Mouse (Mus musculus) lung, postnatal 0 days (tissue): Measurements from ENCODE around the gene Fstl4. TPM values are rescaled to one million over a fixed set of nuclear protein-coding genes. Genes with fewer than 3 reads are reported as not detected.

Experiments used
- ATAC-seq: fragments of 200-750 bp; cut with Nextera tagmentation; 2 replicates; pipeline ENCODE4 v1.8.0; 2017; ENCODE audit warnings: moderate library complexity
- DNase-seq: peaks from one replicate; pipeline ENCODE4 v3.0.0-alpha.2; 2016; ENCODE audit warnings: low spot score
- H3K27ac ChIP-seq: fragments of 300-500 bp; sonication (generic); 2 replicates; pipeline ENCODE4 v1.5.1; 2014; ENCODE audit warnings: antibody characterized with exemption, mild to moderate bottlenecking, low read length, mixed read lengths
- H3K27me3 ChIP-seq: fragments of 300-500 bp; sonication (generic); replicated peaks from 2 replicates; pipeline ENCODE4 v1.6.1; 2014; ENCODE audit warnings: low read length, mixed read lengths; ENCODE audit not compliant: insufficient read depth
- H3K36me3 ChIP-seq: fragments of 300-500 bp; sonication (generic); 2 replicates; pipeline ENCODE4 v1.6.1; 2014; ENCODE audit warnings: low read length, mixed read lengths; ENCODE audit not compliant: insufficient read depth
- H3K4me1 ChIP-seq: fragments of 300-500 bp; sonication (generic); 2 replicates; pipeline ENCODE4 v1.6.1; 2014; ENCODE audit warnings: antibody characterized with exemption, low read depth, low read length, mixed read lengths; ENCODE audit not compliant: insufficient read depth
- H3K4me2 ChIP-seq: fragments of 300-500 bp; sonication (generic); replicated peaks from 2 replicates; pipeline ENCODE4 v1.6.1; 2014; ENCODE audit warnings: low read depth, mild to moderate bottlenecking, low read length, moderate library complexity, mixed read lengths
- H3K4me3 ChIP-seq: fragments of 300-500 bp; sonication (generic); 2 replicates; pipeline ENCODE4 v1.5.1; 2014; ENCODE audit warnings: low read depth, low read length
- H3K9ac ChIP-seq: fragments of 300-500 bp; sonication (generic); replicated peaks from 2 replicates; pipeline ENCODE4 v1.6.1; 2014; ENCODE audit warnings: low read depth, mild to moderate bottlenecking
- H3K9me3 ChIP-seq: fragments of 300-500 bp; sonication (generic); 2 replicates; pipeline ENCODE4 v1.6.1; 2016; ENCODE audit warnings: low read length, mixed read lengths
- CTCF ChIP-seq: IDR thresholded peaks from 2 replicates; pipeline ENCODE4 v1.5.1; 2016; ENCODE audit warnings: antibody characterized with exemption, mild to moderate bottlenecking
- EP300 ChIP-seq: IDR thresholded peaks from 2 replicates; pipeline ENCODE4 v1.6.1; 2016; ENCODE audit warnings: antibody characterized with exemption, mild to moderate bottlenecking, control low read depth
- WGBS: fragments of 180-500 bp; shearing (Covaris S2); extraction: QIAGEN DNeasy Blood & Tissue Kit; methylation state at CpG from one replicate; pipeline ENCODE4 v1.1.7; 2014; 5-methylcytosine and 5-hydroxymethylcytosine counted together
- polyA plus RNA-seq: library from polyadenylated mRNA; unstranded; fragments of >200 nt; fragmentation: Nextera tagmentation; extraction: Ambion mirVana; gene quantifications from 2 replicates; pipeline ENCODE4 v1.2.1, GENCODE M21; 2015

The Fstl4 gene
- polyA plus RNA-seq, 1 experiment from 2014 or later = 2.9 TPM

- Histone ChIP-seq H3K27me3 (no peaks in the 10 kb centered on the region), H3K4me3 (no peak overlapping the region), H3K9me3 (no peaks in the 10 kb centered on the region), H3K27ac (no peak overlapping the region), H3K36me3 (no peaks in the 10 kb centered on the region), H3K4me1 (no peaks in the 10 kb centered on the region), H3K4me2 (no peak overlapping the region), H3K9ac (no peak overlapping the region)
- no peak for TF ChIP-seq CTCF
- TF ChIP-seq EP300 = no peak
- DNase-seq (no peak), ATAC-seq (no peak)
- WGBS = 94% methylated on average over 1 of the region's 1 CpGs
Measured at GRCm38 (mm10) chr11:52832311-52832675, 67.9 kb downstream of the Fstl4 start.

- Histone ChIP-seq H3K27me3 (no peaks in the 10 kb centered on the region), H3K4me2 (no peak overlapping the region), H3K4me3 (no peak overlapping the region), H3K4me1 (no peaks in the 10 kb centered on the region), H3K36me3 (no peaks in the 10 kb centered on the region), H3K27ac (no peak overlapping the region), H3K9me3 (no peaks in the 10 kb centered on the region), H3K9ac (no peak overlapping the region)
- 83% methylated on average over 2 of the region's 2 CpGs for WGBS
- DNase-seq = no peak
- TF ChIP-seq CTCF (no peak), EP300 (no peak)
- ATAC-seq = no peak
Measured at GRCm38 (mm10) chr11:52848691-52849090, 84.3 kb downstream of the Fstl4 start.

GRCm38 (mm10) chr11:52850071-52850470, 85.6 kb downstream of the Fstl4 start:
- no peak for TF ChIP-seq EP300
- no peak for DNase-seq
- Histone ChIP-seq H3K9me3 (no peaks in the 10 kb centered on the region), H3K4me2 (no peak overlapping the region), H3K4me3 (no peak overlapping the region), H3K9ac (no peak overlapping the region), H3K27me3 (no peaks in the 10 kb centered on the region), H3K4me1 (no peaks in the 10 kb centered on the region), H3K27ac (no peak overlapping the region), H3K36me3 (no peaks in the 10 kb centered on the region)
- no peak for ATAC-seq
- WGBS = 81% methylated on average over 3 of the region's 3 CpGs

GRCm38 (mm10) chr11:52872846-52873512, 108.5 kb downstream of the Fstl4 start:
- H3K27me3 ChIP-seq = no peaks in the 10 kb centered on the region
- H3K4me2 ChIP-seq = no peak overlapping the region
- ATAC-seq (no peak), DNase-seq (no peak)
- no peak overlapping the region for H3K9ac ChIP-seq
- H3K4me3 ChIP-seq = no peak overlapping the region
- no peaks in the 10 kb centered on the region for H3K36me3 ChIP-seq
- TF ChIP-seq EP300 = no peak
- TF ChIP-seq CTCF = no peak
- H3K4me1 ChIP-seq = no peaks in the 10 kb centered on the region
- H3K27ac ChIP-seq = no peak overlapping the region
- H3K9me3 ChIP-seq = no peaks in the 10 kb centered on the region
- 91% methylated on average over 15 of the region's 15 CpGs for WGBS

GRCm38 (mm10) chr11:52875916-52876765, 111.7 kb downstream of the Fstl4 start:
- no peaks in the 10 kb centered on the region for H3K36me3 ChIP-seq
- H3K27me3 ChIP-seq = no peaks in the 10 kb centered on the region
- TF ChIP-seq EP300 (peak; percentile 17; the same call in 1 of the 2 replicates), CTCF (no peak)
- peak overlapping the region; percentile 79 for H3K27ac ChIP-seq
- WGBS = 83% methylated on average over 19 of the region's 19 CpGs
- DNase-seq (peak; percentile 66), ATAC-seq (peak; percentile 86)
- no peak overlapping the region for H3K4me2 ChIP-seq
- H3K4me1 ChIP-seq = no peaks in the 10 kb centered on the region
- no peak overlapping the region for H3K4me3 ChIP-seq
- no peak overlapping the region for H3K9ac ChIP-seq
- H3K9me3 ChIP-seq = no peaks in the 10 kb centered on the region

GRCm38 (mm10) chr11:52877662-52878061, 113.2 kb downstream of the Fstl4 start:
- Histone ChIP-seq H3K4me2 (no peak overlapping the region), H3K4me3 (no peak overlapping the region), H3K27me3 (no peaks in the 10 kb centered on the region), H3K9me3 (no peaks in the 10 kb centered on the region), H3K36me3 (no peaks in the 10 kb centered on the region), H3K9ac (no peak overlapping the region), H3K4me1 (no peaks in the 10 kb centered on the region), H3K27ac (no peak overlapping the region)
- ATAC-seq = no peak
- WGBS = 68% methylated on average over 2 of the region's 2 CpGs
- no peak for TF ChIP-seq EP300
- no peak for TF ChIP-seq CTCF
- DNase-seq = no peak
